Mouse (Mus musculus) CD4-positive helper T cell, adult 2 months (primary cell): ENCODE measurements around the gene Gipc2.

Experiments
- DNase-seq: peaks from one replicate; pipeline ENCODE4 v3.0.0-alpha.2; 2012; ENCODE audit warnings: low read depth, missing footprints, low spot score

The Gipc2 gene

DNA sequence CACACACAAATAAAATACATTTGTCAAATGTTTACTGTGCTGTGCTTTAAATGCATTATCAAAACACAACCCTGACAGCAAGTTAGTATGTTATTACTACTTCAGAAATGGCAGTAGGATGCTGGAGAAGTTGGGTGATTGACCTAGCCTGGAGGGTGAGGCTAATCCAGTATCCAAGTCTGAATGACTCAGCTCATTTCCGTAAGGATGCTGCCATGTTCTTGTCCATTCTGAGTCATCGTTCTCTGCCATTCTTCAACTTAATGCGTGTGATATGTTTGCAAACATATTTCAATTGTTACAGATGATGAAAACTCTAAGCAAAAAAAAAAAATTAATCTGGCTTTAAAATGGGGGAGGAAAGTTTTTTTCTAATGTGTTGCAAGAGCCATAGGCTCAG lies 84.6 kb downstream of the Gipc2 start:
- no peak for DNase-seq

DNA sequence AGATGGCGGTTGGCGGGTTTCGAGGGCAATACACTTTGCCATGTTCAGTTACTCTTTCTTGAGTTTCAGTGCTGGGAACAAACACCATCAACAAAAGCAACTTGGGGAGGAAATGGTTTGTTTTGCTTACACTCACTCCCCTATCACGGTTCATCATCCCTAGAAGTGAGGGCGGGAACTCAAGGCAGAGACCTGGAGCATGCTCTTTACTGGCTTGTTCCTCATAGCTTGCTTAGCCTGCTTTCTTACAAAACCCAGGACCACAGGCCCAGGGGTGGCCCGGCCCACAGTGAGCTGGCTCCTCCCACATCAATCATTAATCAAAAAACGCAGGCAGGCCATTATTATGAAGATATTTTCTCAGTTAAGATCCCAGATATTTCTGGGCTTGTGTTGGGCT lies 89.9 kb downstream of the Gipc2 start:
- no peak for DNase-seq

DNA sequence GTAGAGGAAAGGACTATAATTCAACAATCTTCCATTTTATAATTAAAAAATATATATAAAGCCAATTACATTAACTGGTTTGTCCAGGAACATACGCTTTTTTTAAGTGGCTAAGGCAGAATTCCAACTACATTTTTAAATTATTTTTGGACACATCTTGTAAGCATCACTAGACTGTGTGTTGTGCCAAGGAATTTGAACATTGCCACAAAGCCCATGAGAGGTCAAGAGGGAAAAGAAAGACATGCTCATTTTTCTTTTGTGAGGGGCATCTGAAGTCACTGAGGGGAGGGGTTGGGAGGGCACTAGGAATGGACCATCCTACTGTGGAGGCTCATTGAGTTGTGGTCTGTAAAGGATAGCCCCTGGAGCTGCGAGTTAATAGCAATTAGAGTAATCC lies 97.0 kb downstream of the Gipc2 start:
- no peak for DNase-seq

DNA sequence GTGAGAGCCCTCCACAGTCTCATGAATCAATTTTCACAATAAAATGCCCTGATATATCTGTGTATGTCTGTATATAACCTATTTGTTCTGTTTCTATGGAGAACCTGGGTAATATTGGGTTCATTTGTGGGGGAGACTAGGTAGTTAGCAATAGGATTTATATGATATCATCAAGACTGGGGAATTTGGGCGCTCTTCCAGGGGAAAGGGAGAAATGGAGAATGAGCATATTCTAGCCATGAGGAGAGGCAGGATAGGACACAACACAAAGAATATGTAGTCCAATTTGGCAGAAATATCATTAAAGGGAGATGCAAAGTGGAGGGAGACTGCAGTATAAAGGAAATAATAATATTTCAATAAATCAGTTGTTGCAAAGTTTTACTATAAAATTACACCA lies 97.7 kb downstream of the Gipc2 start:
- DNase-seq = no peak

DNA sequence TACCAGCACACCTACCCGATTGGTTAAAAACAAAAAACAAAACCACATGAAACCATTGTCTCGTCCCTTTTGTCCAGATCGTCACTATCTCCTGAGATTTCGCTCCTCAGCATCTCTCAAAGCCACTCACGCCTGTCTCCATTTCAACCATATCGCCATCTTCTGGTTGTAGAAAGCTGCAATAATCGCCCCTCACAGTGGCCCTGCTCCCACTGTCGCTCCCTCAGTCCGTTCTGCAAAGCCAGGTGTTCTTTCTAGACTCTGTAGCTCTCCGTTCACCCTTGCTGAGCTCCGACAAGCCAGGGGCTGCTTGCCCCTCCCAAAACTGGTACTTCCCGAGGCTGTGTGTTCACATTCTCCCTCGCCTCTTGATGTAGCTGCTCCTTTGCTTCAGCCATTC lies 99.3 kb downstream of the Gipc2 start:
- DNase-seq = no peak

DNA sequence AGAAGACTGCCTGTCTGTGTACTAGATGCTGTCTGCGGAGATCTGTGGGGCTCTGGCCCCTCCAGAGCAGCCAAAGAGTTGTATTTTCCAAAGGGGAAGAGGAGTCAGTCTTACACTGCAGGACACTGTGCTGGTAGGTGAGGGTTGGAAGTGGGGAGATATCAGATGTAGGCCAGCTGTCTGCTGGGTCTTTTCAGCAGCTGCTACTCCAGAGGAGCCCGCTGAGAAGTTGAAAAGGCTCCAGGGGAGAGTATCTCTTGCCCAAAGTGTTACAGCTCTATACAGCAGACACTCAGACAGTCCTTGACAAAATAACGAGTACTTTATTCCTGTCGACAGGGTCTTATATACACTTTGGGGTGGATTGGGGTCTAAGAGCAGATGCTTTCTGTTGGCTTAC lies 100.2 kb downstream of the Gipc2 start:
- DNase-seq = no peak

DNA sequence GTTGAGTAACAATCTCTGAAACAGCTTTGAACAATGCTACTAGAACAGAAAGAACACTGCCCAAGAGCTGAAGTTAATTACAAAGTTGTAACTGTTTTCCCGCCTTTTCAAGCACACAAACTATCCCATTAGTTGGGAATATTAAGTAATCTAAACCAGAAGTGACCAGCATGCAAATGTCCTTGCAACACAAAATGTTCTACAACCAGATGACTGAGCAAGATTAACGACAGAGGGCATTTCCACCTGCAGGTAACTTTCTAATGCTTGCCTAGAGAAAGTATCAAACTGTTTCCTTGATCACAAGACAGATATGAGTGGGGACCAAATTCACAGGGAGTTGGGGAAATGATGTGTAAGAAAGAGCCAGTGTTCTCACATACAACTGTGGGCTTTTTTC lies 101.9 kb downstream of the Gipc2 start:
- no peak for DNase-seq

DNA sequence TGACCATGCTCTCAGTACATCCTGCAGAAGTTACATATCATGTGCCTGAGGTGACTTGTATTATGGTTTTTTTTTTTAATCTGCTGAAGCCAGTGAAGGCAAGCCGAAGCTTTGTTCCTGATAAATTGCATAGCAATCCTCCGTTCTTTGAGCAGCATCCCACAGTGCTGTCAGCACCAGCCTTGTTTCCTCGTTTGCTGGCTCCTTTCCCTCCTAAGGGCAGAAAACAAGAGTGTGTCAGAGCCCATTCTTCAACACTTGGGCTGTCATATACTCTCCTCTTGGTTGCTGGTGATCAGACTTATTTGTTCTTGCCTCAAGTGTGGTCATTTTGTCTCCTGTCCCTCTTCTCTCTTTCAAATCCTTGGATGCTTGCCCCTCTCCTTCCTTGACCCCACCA lies 103.2 kb downstream of the Gipc2 start:
- DNase-seq = no peak

DNA sequence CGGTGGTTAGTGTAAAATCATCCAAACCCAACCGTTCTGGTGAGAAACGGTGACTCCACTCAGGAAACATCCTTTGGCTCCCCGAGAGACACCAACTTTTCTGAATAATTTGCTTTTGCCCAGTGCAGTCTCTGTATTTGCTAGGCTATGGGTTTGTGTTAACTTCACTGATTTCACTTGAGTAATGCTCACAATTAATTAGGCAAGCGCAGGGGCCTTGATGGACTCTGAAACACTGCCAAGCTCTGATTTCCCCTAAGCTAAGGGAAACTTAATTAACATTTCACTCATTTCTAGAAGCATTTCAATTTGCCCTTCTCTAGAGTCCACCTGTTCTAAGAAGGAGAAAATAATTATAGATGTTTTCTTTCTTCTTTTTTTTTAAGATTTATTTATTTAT lies 104.9 kb downstream of the Gipc2 start:
- DNase-seq = no peak

- DNase-seq = no peak
Measured at GRCm38 (mm10) chr3:152058235-152058634, 107.8 kb downstream of the Gipc2 start.

GRCm38 (mm10) chr3:152054260-152054659 lies 111.8 kb downstream of the Gipc2 start:
- DNase-seq = no peak

DNA sequence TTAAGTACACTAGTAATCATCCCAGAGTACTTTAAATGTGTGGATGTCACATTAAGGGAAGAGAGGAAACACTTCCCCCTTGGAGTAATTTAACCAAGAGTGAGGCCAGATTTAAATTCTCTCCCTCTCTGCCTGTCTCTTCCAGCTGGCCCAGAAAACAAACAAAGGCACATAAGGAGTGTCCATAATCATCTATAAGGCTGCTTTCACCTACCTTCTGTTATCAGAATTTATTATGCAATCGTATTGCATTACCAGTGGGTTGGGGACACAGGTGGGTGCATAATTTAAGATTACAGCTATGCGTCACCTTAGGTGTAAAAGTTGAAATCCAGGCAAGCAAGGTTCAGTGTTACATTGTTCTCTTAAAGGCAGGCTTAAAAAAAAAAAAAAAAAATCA lies 114.1 kb downstream of the Gipc2 start:
- no peak for DNase-seq

GRCm38 (mm10) chr3:152047914-152048313 lies 118.1 kb downstream of the Gipc2 start:
- DNase-seq = no peak

- DNase-seq = no peak
Measured at GRCm38 (mm10) chr3:152046895-152047294, 119.1 kb downstream of the Gipc2 start.
